Mouse (Mus musculus) intestine, embryonic 16.5 days (tissue): ENCODE data around the gene Gtdc1. TPM values are rescaled to one million over a fixed set of nuclear protein-coding genes. Genes with fewer than 3 reads are reported as not detected.

Experiments
- ATAC-seq: fragments of 200-750 bp; cut with Nextera tagmentation; 2 replicates; pipeline ENCODE4 v1.8.0; 2017; ENCODE audit warnings: moderate TSS enrichment, moderate library complexity
- H3K27ac ChIP-seq: fragments of 300-500 bp; sonication (generic); 2 replicates; pipeline ENCODE4 v1.5.1; 2014; ENCODE audit warnings: mild to moderate bottlenecking, low read length
- H3K27me3 ChIP-seq: fragments of 300-500 bp; sonication (generic); replicated peaks from 2 replicates; pipeline ENCODE4 v1.6.1; 2014; ENCODE audit warnings: low read length, control low read depth, mixed read lengths; ENCODE audit not compliant: control insufficient read depth, insufficient read depth
- H3K36me3 ChIP-seq: fragments of 300-500 bp; sonication (generic); 2 replicates; pipeline ENCODE4 v1.6.1; 2014; ENCODE audit warnings: low read length, control low read depth; ENCODE audit not compliant: control insufficient read depth, insufficient read depth
- H3K4me1 ChIP-seq: fragments of 300-500 bp; sonication (generic); 2 replicates; pipeline ENCODE4 v1.6.1; 2014; ENCODE audit warnings: low read length, control low read depth, mixed read lengths; ENCODE audit not compliant: control insufficient read depth, insufficient read depth
- H3K4me2 ChIP-seq: fragments of 300-500 bp; sonication (generic); 2 replicates; pipeline ENCODE4 v1.6.1; 2014; ENCODE audit warnings: low read depth, low read length, control low read depth
- H3K4me3 ChIP-seq: fragments of 300-500 bp; sonication (generic); 2 replicates; pipeline ENCODE4 v1.5.1; 2014; ENCODE audit warnings: mild to moderate bottlenecking, low read length
- H3K9ac ChIP-seq: fragments of 300-500 bp; sonication (generic); 2 replicates; pipeline ENCODE4 v1.6.1; 2014; ENCODE audit warnings: low read depth, low read length
- H3K9me3 ChIP-seq: fragments of 300-500 bp; sonication (generic); 2 replicates; pipeline ENCODE4 v1.6.1; 2016; ENCODE audit warnings: low read length, control low read depth; ENCODE audit not compliant: control insufficient read depth
- WGBS: fragments of 180-500 bp; shearing (Covaris S2); extraction: QIAGEN DNeasy Blood & Tissue Kit; methylation state at CpG from one replicate; pipeline ENCODE4 v1.1.7; 2014; 5-methylcytosine and 5-hydroxymethylcytosine counted together
- polyA plus RNA-seq: library from polyadenylated mRNA; unstranded; fragments of >200 nt; fragmentation: Nextera tagmentation; extraction: Ambion mirVana; gene quantifications from 2 replicates; pipeline ENCODE4 v1.2.1, GENCODE M21; 2015

The Gtdc1 gene
- polyA plus RNA-seq, 1 experiment from 2014 or later, result 6.6 TPM

GRCm38 (mm10) chr2:44763898-44764297 is 163.6 kb downstream of the Gtdc1 start:
- WGBS, result 80% methylated on average over 1 of the region's 1 CpGs
- H3K4me1 ChIP-seq, result no peaks in the 10 kb centered on the region
- no peak overlapping the region for H3K27ac ChIP-seq
- no peaks in the 10 kb centered on the region for H3K36me3 ChIP-seq
- no peaks in the 10 kb centered on the region for H3K27me3 ChIP-seq
- no peaks in the 10 kb centered on the region for H3K9me3 ChIP-seq
- no peak for ATAC-seq
- no peak overlapping the region for H3K4me3 ChIP-seq
- no peak overlapping the region for H3K9ac ChIP-seq
- H3K4me2 ChIP-seq, result no peak overlapping the region

- Histone ChIP-seq H3K4me1 (no peaks in the 10 kb centered on the region), H3K9me3 (no peaks in the 10 kb centered on the region), H3K36me3 (no peaks in the 10 kb centered on the region), H3K4me2 (no peak overlapping the region), H3K9ac (no peak overlapping the region), H3K4me3 (no peak overlapping the region), H3K27me3 (no peaks in the 10 kb centered on the region), H3K27ac (no peak overlapping the region)
- ATAC-seq, result no peak
- 95% methylated on average over 1 of the region's 1 CpGs for WGBS
Measured at GRCm38 (mm10) chr2:44736618-44737017, 190.8 kb downstream of the Gtdc1 start.

- H3K4me1 ChIP-seq, result no peaks in the 10 kb centered on the region
- no peak overlapping the region for H3K4me2 ChIP-seq
- no peaks in the 10 kb centered on the region for H3K9me3 ChIP-seq
- no peaks in the 10 kb centered on the region for H3K36me3 ChIP-seq
- no peaks in the 10 kb centered on the region for H3K27me3 ChIP-seq
- H3K27ac ChIP-seq, result no peak overlapping the region
- no peak for ATAC-seq
- no peak overlapping the region for H3K4me3 ChIP-seq
- no peak overlapping the region for H3K9ac ChIP-seq
Measured at GRCm38 (mm10) chr2:44721461-44721860, 206.0 kb downstream of the Gtdc1 start.

GRCm38 (mm10) chr2:44705883-44706615 is 221.4 kb downstream of the Gtdc1 start:
- H3K9me3 ChIP-seq, result no peaks in the 10 kb centered on the region
- 46% methylated on average over 4 of the region's 4 CpGs for WGBS
- H3K36me3 ChIP-seq, result no peaks in the 10 kb centered on the region
- H3K9ac ChIP-seq, result no peak overlapping the region
- no peak overlapping the region for H3K4me3 ChIP-seq
- no peaks in the 10 kb centered on the region for H3K4me1 ChIP-seq
- no peak overlapping the region for H3K4me2 ChIP-seq
- no peaks in the 10 kb centered on the region for H3K27me3 ChIP-seq
- H3K27ac ChIP-seq, result peak overlapping the region; percentile 66; the same call in 1 of the 2 replicates
- peak; percentile 66 for ATAC-seq

GRCm38 (mm10) chr2:44700276-44700675 is 227.2 kb downstream of the Gtdc1 start:
- ATAC-seq, result no peak
- Histone ChIP-seq H3K9me3 (no peaks in the 10 kb centered on the region), H3K4me3 (no peak overlapping the region), H3K27me3 (no peaks in the 10 kb centered on the region), H3K4me2 (no peak overlapping the region), H3K4me1 (no peaks in the 10 kb centered on the region), H3K36me3 (no peaks in the 10 kb centered on the region), H3K9ac (no peak overlapping the region), H3K27ac (no peak overlapping the region)
- 59% methylated on average over 4 of the region's 4 CpGs for WGBS

GRCm38 (mm10) chr2:44696441-44696840 is 231.0 kb downstream of the Gtdc1 start:
- no peak overlapping the region for H3K4me2 ChIP-seq
- H3K36me3 ChIP-seq, result no peaks in the 10 kb centered on the region
- H3K4me3 ChIP-seq, result no peak overlapping the region
- H3K4me1 ChIP-seq, result no peaks in the 10 kb centered on the region
- WGBS, result 71% methylated on average over 3 of the region's 3 CpGs
- ATAC-seq, result no peak
- no peak overlapping the region for H3K9ac ChIP-seq
- H3K27me3 ChIP-seq, result no peaks in the 10 kb centered on the region
- no peak overlapping the region for H3K27ac ChIP-seq
- no peaks in the 10 kb centered on the region for H3K9me3 ChIP-seq

GRCm38 (mm10) chr2:44693898-44694297 is 233.6 kb downstream of the Gtdc1 start:
- Histone ChIP-seq H3K36me3 (no peaks in the 10 kb centered on the region), H3K27ac (no peak overlapping the region), H3K4me1 (no peaks in the 10 kb centered on the region), H3K27me3 (no peaks in the 10 kb centered on the region), H3K4me2 (no peak overlapping the region), H3K9ac (no peak overlapping the region), H3K4me3 (no peak overlapping the region), H3K9me3 (no peaks in the 10 kb centered on the region)
- 69% methylated on average over 1 of the region's 1 CpGs for WGBS
- no peak for ATAC-seq

GRCm38 (mm10) chr2:44664049-44664448 is 263.4 kb downstream of the Gtdc1 start:
- Histone ChIP-seq H3K4me2 (no peak overlapping the region), H3K27me3 (no peaks in the 10 kb centered on the region), H3K36me3 (no peaks in the 10 kb centered on the region), H3K27ac (no peak overlapping the region), H3K4me1 (no peaks in the 10 kb centered on the region), H3K9me3 (no peaks in the 10 kb centered on the region), H3K4me3 (no peak overlapping the region), H3K9ac (no peak overlapping the region)
- no peak for ATAC-seq
- WGBS, result 90% methylated on average over 7 of the region's 7 CpGs

GRCm38 (mm10) chr2:44659870-44660269 is 267.6 kb downstream of the Gtdc1 start:
- no peak overlapping the region for H3K4me2 ChIP-seq
- H3K27me3 ChIP-seq, result no peaks in the 10 kb centered on the region
- H3K4me3 ChIP-seq, result no peak overlapping the region
- H3K4me1 ChIP-seq, result no peaks in the 10 kb centered on the region
- no peak overlapping the region for H3K27ac ChIP-seq
- no peaks in the 10 kb centered on the region for H3K9me3 ChIP-seq
- ATAC-seq, result no peak
- H3K9ac ChIP-seq, result no peak overlapping the region
- no peaks in the 10 kb centered on the region for H3K36me3 ChIP-seq
- 69% methylated on average over 2 of the region's 2 CpGs for WGBS

- no peaks in the 10 kb centered on the region for H3K9me3 ChIP-seq
- no peak overlapping the region for H3K4me3 ChIP-seq
- H3K4me2 ChIP-seq, result no peak overlapping the region
- H3K27me3 ChIP-seq, result no peaks in the 10 kb centered on the region
- H3K9ac ChIP-seq, result no peak overlapping the region
- no peaks in the 10 kb centered on the region for H3K4me1 ChIP-seq
- H3K36me3 ChIP-seq, result no peaks in the 10 kb centered on the region
- ATAC-seq, result no peak
- H3K27ac ChIP-seq, result no peak overlapping the region
Measured at GRCm38 (mm10) chr2:44659011-44659410, 268.4 kb downstream of the Gtdc1 start.
